Mouse (Mus musculus) right cerebral cortex, postnatal 4 days (tissue): Measurements from ENCODE around the gene Rasd2.

Source experiments
- DNase-seq: peaks from one replicate; pipeline ENCODE4 v3.0.0-alpha.2; 2022

The Rasd2 gene

DNA sequence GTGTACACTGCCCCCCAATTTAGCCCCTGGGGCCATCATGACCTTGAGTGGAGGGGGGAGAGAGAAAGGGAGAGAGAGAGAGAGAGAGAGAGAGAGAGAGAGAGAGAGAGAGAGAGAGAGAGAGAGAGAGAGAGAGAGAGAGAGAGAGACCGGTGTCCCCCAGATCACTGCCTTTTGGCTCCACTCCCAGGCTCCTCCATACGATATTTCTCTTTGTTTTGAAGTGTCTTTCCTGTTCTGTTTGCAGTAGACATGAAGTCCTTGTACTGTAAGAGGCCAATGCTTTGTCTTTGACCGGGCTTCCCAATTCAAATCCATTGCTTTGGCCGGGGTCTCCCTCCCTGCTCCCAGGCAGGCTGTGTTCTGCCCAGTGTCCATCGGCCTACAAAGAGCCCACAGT is 8.9 kb downstream of the Rasd2 start:
- DNase-seq: no peak

- no peak for DNase-seq
These were observed 13.0 kb downstream of the Rasd2 start for GRCm38 (mm10) chr8:75226773-75227172.

GRCm38 (mm10) chr8:75233915-75234554 is 20.3 kb downstream of the Rasd2 start:
- peak; percentile 39 for DNase-seq

DNA sequence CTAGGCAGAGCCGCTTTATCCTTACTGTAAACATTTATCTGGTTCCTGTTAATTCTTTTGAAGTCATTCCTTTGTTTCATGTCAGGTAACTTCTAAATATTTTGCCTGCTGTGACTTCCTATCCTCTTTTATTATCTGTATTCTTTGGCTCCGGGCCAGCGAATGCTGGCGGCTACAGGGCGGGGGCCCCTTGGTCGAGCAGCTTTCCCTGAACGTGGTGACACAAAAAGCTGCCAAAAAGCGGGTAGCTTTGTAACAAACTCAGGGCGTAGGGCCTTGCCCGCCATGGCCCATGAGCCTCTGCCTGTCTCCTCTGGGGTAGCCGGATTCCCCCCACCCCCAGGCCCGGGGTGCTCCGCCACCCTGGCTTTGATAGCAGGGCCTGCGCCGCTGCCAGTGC is 33.6 kb downstream of the Rasd2 start:
- no peak for DNase-seq

DNA sequence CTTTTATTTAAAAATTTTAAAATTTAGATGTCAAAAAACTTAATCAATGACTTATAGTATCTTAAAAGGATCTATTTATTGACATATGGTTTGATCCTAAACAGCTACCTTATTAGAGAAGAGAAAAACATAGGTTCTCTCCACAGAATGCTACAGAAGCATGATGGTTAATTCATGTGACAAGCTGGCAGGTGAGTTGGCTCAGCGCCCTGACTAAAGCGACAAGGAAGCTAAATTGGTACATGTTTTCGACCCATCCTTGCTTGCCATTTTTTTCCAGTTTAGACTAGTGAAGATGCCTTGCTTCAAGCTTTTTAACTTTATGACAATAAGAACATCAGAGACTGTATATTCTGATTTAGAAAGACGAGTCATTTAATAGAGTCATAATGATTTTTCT is 35.4 kb downstream of the Rasd2 start:
- no peak for DNase-seq

DNA sequence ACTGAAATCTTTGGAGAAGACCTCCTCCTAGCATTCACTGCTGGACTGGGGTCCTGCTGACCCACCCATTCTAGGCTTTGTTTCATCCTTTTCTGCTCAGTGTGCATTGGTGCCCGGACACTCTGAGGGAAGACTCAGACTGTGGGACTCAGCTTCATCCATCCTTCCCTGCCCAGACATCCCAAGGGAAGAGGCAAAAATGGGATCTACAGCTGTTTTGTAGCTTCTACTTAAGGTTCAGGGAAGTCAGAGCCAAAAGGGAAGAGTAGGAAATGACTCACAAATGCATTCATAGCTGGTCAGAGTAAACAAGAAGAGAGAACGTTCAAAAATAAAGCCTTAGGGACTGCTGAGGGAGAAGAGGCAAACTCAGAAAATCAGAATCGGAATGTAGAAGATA is 40.3 kb downstream of the Rasd2 start:
- no peak for DNase-seq

DNA sequence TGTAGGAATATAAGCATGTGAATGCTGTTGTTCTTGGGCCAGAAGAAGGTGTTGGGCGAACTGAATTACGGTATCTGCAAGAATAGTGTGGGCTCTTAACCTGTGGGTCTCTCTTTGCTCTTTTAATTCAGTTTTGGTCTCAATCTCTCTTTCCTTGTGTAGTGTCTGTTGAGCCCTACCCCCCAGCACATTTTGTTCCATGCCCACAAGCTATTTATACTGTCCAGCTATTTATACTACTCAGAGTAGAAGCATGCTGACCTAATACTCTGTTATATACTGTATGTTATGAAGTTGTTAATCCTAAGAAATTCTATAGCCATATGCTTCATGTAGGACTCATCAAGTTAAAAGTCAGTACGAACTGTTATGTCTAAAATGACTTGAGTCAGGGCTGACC is 41.9 kb downstream of the Rasd2 start:
- DNase-seq: no peak

DNA sequence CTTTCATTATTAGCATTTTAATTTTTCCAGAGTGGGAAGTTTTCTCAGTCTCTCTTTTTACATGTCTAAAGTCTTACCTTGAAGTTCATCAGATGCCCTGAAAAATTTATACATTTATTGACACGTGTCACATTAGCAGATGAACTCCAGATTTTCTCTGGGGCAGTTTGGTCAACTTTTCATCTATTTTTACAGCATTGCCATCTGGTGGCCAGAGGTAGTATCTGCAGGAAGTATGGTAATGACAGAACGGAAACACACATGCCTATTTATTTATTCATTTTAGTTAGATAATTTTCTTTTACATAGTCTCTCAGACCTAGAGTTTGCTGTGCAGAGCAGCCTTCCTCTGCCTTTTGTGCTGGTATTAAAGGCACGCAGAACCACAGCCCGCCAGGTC is 58.4 kb downstream of the Rasd2 start:
- DNase-seq: no peak
